Mouse (Mus musculus) hindlimb bud, embryonic 11.5 days (tissue): ENCODE data around the gene Rxfp1.
"Not testable (repeated sequence)": the region's sequence is repeated elsewhere in the genome, so short reads cannot be mapped to it uniquely, and the experiment has no call there.

Experiments used
- DNase-seq: peaks from one replicate; pipeline ENCODE4 v3.0.0-alpha.2; 2012; ENCODE audit warnings: low read depth, low spot score; ENCODE audit errors: extremely low spot score

Gene Rxfp1

GRCm38 (mm10) chr3:79737780-79738179 lies at the start of gene Rxfp1:
Gene Rxfp1, minus strand, starts transcription at chr3:79737880.
- no peak for DNase-seq

DNA sequence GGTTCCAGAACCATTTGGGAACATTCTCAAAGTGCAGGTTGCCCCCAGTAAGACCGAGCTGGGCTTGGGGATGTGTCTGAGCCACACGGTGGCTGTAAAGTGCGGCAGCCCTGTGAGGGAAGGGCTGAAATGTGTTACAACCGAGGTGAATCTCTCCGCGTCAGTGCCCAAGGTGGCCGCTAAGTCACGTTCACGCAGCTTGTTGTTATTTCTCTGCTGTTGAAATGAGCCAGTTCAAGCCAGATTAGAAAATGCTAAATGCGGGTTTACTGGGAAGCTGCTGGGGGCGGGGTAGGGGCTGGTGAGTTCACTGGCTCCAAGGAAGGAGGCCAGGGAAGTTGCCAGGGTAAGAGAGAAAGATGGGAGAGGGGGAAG lies 46.7 kb upstream of the Rxfp1 start:
- DNase-seq = no peak

DNA sequence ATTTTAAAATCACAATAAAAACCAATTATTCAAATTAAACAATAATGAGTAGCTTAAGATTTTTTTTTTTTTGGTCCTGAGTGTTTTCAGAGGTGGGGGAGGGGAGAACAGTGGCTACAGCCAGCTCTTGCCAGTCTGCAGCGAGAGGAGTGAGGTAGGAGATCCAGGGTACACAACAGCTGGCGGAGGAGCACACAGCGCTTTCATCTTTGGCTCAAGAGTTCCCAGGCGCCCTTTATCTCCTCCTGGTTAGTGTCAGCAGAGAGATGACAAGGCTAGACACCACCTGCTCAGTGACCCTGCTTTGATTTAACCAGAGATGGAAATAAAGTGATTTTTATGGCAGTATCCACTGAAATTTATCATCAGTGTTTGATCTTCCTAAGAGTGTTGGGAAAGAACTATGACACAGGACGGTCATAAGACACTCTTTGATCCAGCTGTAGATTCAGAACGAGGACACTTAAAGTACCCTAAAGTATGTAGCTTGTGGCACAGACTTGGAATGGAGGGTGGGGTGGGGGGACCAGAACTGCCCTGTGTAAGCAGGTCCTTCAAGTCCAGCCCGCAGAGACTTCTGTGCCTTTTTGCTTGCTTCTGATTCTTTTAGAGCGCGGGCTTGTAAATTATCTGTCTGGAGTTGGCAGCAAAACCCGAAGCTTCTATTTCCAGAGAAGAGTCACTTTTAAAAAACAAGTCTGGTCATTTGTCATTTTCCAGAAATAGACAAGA lies 46.1 kb upstream of the Rxfp1 start:
- no peak for DNase-seq

- DNase-seq = no peak
These were observed 35.0 kb upstream of the Rxfp1 start for GRCm38 (mm10) chr3:79772701-79773100.

DNA sequence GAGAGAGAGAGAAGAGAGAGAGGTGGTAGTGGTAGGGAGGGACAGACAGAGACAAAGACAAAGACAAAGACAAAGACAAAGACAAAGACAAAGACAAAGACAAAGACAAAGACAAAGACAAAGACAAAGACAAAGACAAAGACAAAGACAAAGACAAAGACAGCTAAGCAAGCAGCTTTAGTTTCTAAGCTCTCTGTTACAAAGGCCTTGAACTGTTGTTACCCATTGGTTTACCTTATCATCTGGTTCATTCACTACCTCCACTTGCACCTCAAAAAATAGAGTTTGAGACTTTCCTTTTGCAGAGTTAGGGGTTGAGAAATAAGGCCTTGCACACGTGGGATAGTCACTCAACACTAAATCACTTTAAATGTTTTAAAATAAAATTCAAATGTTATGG lies 16.1 kb upstream of the Rxfp1 start:
- DNase-seq = no peak

GRCm38 (mm10) chr3:79746585-79746984 lies 8.9 kb upstream of the Rxfp1 start:
- DNase-seq = no peak

GRCm38 (mm10) chr3:79745101-79745500 lies 7.4 kb upstream of the Rxfp1 start:
- DNase-seq = no peak

DNA sequence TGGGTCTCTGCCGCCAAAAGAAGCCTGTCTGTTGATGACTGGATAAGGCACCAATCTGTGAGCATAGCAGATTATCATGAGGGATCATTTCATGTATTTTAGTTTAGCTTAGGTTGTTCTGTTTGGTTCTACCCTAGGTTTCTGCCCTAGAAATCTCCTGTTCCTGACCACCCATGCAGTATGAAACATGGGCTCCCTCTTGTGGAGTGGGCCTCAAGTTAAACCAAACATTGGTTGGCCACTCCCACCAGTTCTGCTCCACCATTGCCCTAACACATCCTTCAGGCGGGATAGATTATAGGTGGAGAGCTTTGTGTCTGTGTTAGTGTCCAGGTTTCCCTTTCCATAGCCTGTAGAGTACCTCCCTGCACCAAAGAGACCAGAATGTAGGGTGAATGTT lies 6.7 kb upstream of the Rxfp1 start:
- DNase-seq = no peak

DNA sequence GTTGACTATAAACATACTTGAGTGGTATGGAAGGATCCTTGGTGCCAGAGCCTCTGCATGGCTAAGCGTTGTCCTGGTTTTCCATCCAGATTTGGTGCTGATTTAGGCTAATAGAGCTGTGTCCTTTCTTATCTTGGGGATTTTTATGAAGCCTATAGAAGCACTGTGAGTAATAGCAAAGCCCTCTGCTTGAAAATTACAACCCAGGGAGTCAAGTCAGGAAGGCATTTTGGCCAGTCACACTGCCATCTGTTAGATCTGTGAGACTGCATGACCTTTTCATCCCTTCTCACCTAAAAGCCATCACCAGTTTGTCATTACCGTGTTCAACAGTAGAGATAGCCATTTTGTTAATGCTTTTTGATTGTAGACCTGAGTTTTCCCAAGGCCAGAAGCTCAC lies 2.7 kb upstream of the Rxfp1 start:
- no peak for DNase-seq

DNA sequence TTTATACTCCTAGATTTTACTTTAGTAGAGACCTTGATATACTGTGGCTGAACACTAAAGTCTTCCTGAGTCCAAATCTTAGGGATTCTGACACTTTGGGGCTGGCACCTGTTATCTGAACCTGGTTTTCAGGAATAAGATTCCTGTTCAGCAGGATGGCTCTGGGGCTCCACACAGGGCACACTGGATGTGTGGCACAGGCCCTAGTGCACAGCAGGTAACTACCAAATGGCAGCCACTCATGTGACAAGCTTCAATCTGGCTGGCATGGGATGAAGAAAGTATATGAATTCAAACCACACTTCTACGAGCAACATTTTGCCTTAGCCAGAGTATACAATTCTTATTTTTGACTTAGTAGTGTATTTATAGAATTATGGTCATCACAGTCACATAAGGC lies 771 bp upstream of the Rxfp1 start:
- DNase-seq = no peak

DNA sequence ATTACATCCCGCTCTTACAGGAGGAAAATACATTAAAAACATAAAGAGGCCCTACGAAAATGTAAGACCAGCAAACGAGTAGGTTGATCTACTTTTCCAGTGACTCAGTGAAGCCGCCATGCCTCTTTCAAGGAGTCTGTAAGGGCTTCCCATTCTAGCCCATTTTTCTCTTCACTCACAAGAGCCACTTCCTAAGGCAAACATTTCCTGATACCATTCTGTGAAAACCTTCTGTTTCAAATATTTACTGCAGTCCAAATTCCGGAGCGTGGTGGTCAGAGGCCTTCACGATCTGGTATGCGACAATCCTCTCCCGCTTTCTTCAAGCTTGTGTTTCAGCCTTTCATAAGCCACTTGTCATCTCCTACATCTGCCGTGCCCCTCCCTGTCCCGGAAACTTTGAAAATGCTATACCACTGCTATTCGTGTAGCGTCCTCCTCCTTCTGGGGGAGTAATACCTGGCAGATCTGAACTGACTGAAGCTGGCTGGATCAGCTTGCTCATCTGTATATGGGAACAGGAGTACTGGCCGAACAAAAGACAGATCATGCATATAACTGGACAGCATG lies 11.1 kb downstream of the Rxfp1 start:
- DNase-seq = no peak

GRCm38 (mm10) chr3:79720756-79721484 lies 16.8 kb downstream of the Rxfp1 start:
- DNase-seq = no peak

DNA sequence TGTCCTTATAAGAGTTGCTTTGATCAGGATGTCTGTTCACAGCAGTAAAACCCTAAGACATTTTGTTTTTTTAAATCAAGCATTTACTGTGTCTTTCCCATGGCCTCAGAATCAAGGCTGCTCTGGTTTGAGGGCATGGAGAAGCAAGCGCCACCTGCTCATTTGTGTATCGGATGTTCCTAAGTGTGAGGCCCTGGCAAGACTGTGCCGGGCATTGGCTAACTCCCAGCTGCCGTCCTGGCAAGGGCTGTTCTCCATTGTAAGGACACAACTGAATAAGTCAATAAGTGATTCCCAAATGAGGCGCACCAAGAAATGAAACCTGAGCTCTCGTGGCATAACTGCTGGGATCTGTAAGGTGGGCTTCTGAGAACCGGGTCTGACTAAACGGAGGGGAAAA lies 31.2 kb downstream of the Rxfp1 start:
- no peak for DNase-seq

- no peak for DNase-seq
These were observed 34.5 kb downstream of the Rxfp1 start for GRCm38 (mm10) chr3:79703135-79703534.

DNA sequence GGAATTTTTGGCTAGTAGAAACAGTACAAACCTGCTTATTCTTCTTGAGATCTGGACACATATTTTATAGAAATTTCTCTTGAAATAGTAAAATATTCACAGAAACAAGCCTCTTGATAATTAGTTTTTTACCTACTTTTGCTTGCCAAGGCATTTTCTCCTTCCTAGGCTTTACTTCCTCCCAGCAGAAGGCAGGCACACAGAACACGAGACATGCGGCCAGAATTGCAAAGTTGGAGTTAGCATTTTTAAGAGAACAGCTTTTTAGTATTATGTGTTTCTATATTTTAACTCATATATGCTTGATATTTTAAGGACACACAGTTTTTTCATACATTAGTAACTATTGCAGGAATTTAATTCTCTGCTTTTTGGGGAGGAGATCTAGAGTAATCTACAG lies 45.7 kb downstream of the Rxfp1 start:
- no peak for DNase-seq

GRCm38 (mm10) chr3:79690111-79690651 lies 47.5 kb downstream of the Rxfp1 start:
- no peak for DNase-seq

- not testable (repeated sequence) for DNase-seq
These were observed 49.6 kb downstream of the Rxfp1 start for GRCm38 (mm10) chr3:79688101-79688500.

- DNase-seq = no peak
These were observed 54.2 kb downstream of the Rxfp1 start for GRCm38 (mm10) chr3:79683529-79683928.

DNA sequence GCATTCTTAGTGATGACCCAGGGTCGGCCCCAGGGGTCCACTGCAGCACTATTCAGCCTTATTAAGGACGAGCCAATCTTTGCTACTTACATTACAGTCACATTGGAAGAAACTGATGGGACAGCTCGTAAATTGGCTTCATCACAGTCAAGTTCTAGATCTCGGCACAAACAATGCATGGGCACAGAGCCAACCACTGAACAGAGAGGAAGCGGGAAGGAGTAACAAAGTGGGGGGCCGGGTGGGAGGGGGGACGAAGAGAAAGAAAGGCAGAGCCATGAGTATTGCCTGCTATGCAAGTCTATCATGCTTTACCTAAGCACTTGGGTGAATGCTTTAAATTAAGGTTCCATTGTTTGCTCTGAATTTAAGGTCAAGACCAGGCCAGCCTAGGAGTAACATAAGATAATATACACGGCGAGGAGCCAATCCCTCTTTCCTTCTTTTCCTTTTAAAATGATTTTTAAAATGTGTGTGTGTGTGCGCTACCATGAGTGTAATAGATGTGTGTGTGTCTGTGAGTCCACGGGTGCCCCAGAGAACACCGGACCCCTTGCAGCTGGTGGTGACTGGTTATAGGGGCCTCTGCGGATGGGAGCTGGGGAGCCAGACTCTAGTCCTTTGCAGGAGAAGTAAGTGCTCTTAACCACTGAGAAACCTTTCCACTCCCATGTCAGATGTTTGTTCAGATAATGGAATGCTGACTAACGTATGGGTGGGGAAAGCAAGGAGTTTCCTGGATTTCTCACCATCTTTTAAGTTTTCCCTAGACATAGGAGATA lies 55.1 kb downstream of the Rxfp1 start:
- DNase-seq = no peak

DNA sequence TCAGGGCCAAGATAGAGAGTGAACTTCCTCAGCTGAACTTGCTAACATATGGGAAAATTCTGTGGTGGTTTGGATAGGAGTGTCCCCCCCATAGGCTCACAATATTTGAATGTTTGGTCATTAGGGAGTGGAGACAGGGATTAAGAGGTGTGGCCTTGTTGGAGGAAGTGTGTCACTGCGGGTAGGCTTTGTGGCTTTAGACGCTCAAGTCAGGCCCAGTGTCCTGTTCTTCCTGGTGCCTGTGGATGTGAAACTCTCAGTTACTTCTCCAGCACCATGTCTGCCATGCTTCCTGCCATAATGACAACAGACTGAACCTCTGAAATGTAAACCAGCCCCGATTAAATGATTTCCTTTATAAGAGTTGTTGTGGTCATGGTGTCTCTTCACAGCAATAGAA lies 61.3 kb downstream of the Rxfp1 start:
- DNase-seq = no peak

GRCm38 (mm10) chr3:79674641-79675040 lies 63.0 kb downstream of the Rxfp1 start:
- DNase-seq = no peak
